Mouse (Mus musculus) adrenal gland, adult 8-10 months (tissue): Measurements from ENCODE around the gene N4bp2l1. TPM values are rescaled to one million over a fixed set of nuclear protein-coding genes. Genes with fewer than 3 reads are reported as not detected.
"Not testable (repeated sequence)": the region's sequence is repeated elsewhere in the genome, so short reads cannot be mapped to it uniquely, and the experiment has no call there.

Source experiments
- DNase-seq: peaks from one replicate; pipeline ENCODE4 v3.0.0; 2022
- total RNA-seq, 4 experiments: library from RNA; stranded (reverse); gene quantifications; 2 replicates each; pipeline ENCODE4 v1.2.4; 2022

The N4bp2l1 gene
- total RNA-seq, result 10 to 100 TPM; 27.3 to 31.7 (median 29.4) TPM

DNA sequence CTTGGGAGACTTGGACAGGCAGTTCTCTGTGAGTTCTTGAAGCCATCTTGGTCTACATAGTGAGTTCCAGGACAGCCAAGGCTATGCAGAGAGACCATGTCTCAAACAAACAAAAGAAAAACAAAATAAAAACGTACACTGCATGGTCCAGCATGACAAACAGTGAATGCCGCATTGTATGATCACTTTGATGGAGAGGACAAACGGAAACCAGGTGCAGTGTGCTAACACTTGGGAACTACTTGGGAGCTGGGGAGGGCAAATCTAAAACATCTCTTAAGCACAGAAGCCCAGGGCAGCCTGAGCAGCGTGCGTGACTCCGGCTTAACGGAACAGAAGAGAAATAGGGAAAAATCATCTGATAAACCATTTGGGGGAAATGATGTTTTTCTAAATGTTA is at the start of gene N4bp2l1:
Gene N4bp2l1, minus strand, starts transcription at position 101 of the 400 bp plus-strand sequence.
- no peak for DNase-seq

GRCm38 (mm10) chr5:150644926-150645325 is 47.9 kb upstream of the N4bp2l1 start:
- no peak for DNase-seq

- DNase-seq, result not testable (repeated sequence)
Measured at GRCm38 (mm10) chr5:150643390-150643789, 46.4 kb upstream of the N4bp2l1 start.

DNA sequence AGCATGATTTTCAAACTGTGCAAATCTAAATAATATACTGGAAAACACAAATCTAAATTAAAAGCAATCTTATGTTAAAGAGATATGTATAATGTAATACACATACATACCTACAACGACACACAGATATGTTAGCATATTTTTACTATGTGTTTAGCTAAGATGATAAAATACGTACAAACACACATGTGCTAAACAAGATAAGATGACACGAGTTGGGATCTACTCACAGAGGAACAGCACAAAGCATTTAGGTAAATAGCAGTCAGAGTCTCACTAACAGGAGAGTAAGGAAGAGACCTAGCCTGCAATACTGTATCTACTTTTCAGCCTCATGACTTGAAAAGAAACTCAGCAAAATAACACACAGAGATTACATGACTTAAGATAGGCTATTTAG is 44.5 kb upstream of the N4bp2l1 start:
- no peak for DNase-seq

DNA sequence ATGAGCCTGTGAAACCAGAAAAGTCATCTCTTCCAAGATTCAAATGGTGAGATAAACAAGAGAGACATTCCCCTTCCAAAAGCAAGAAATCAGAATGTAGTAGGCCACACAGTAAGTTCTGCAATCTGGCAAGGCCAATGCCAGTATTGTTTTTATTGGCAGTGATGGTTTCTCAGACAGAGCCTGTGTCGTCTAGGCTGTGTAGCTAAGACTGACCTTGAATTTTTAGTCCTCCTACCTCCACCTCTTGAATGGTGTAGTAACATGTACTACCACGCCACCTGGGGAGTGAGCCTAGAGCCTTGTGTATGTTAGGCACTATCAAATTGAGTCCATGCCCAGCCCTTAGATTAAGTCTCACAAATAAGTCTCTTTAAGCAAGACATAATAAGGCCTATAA is 32.7 kb upstream of the N4bp2l1 start:
- DNase-seq, result no peak

- no peak for DNase-seq
Measured at GRCm38 (mm10) chr5:150629272-150629671, 32.3 kb upstream of the N4bp2l1 start.

- DNase-seq, result no peak
Measured at GRCm38 (mm10) chr5:150625528-150625927, 28.5 kb upstream of the N4bp2l1 start.

GRCm38 (mm10) chr5:150622792-150623191 is 25.8 kb upstream of the N4bp2l1 start:
- DNase-seq, result no peak

DNA sequence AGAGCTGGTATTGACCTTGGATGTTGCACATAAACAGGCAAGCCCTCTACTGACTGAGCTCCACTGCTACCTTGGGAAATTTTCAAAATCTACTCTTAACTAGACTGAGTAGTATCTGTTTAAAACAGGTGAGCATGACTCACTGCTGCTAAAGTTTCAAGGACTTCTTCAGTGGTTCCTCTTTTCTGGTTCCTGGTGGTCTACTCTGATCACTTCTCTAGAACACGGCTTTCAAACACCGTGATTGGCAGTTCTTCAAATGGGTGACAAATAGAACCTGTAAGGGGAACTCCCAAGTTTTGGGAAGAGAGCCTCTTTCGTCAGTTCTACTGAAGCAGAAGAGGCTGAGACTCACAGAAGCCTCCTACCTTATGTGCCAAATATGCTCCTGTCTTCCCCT is 24.6 kb upstream of the N4bp2l1 start:
- DNase-seq, result no peak

DNA sequence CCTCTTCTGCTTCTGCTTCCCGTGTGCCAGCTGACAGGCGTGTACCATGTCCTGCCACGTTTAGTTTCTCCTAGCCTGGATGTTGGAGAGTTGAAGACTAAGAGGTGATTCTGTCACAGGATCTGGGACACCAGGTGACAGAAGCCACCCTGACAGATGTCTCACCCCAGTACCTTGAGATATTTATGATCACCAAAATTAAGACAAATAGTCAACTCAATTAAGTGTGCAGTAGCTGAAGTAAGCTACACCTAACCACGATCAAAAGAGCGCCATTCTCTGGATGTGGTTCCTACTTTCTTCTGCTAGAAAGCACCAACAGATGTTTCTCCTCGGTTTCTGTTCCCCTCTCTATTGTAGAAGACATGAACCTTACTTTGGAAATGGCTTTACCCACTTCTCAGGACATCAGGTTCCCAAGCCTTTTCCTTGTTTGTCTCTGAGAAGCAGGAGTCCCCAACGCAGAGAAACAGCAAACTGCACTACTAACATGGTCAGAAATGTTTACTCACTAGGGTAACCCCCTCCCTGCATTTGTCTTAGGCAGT is 23.7 kb upstream of the N4bp2l1 start:
- DNase-seq, result no peak

DNA sequence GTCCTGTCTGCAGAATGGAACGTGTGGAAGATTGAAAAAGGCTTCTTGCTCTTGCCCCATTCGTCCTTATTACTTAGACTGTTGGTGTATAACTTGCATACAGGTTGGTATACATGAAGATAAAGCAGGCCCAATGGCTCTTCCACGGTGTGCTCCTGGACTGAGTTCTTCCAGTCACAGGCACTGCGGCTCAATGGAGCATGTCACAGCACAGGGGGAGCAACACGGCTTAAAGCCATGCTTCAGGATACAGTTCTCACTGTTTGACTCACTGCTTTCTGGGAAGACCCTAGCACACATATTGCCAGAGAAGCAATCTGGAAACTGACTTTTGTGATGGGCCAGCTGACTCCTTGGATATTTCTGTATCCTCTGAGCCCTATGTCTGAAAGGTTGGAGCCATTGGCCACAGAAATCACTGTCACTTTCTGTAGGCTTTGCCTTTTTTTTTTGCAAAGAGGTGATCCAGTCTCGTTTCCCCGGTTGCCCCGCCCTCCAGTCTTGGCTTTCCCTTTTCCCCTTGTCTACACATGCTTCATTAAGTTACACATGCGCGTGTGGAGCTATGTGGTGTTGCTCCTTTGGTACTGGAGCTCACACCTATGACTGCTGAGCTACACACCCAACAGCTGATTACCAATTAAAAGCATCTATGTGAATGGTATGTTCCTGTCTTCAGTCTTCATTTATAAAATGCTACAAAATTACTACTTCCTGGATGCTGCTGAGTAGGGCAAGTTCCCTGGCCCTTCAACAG is 21.8 kb upstream of the N4bp2l1 start:
- DNase-seq, result no peak

DNA sequence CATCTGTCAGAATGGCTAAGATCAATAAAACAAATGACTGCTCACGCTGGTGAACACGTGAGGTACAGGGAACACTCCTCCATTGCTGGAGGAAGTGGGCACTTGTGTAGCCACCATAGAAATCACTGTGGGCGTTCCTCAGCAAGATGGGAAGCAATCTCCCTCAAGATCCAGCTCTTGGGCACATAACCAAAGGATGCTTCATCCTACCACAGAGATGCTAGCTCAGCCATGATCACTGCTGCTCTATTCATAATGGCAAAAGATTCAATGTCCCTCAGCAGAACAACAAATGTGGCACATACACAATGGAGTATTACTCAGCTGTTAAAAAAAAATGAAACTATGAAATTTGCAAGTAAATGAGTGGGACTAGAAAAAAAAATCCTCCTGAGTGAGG is 19.7 kb upstream of the N4bp2l1 start:
- no peak for DNase-seq

DNA sequence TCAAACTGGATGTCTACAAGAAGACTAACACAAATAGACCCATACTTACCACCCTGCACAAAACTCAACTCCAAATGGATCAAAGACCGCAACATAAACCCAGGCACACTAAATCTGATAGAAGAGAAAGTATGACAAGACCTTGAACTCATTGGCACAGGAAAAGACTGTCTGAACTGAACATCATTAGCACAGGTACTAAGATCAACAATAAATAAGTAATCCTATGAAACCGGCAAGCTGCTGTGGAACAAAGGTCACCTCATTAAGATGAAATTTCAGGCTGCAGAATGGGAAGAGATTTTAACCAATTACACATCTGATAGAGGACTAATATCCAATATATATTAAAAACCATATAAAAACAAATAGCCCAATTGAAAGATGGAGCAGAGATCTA is 19.2 kb upstream of the N4bp2l1 start:
- DNase-seq, result no peak

- DNase-seq, result no peak
Measured at GRCm38 (mm10) chr5:150614054-150614453, 17.1 kb upstream of the N4bp2l1 start.

DNA sequence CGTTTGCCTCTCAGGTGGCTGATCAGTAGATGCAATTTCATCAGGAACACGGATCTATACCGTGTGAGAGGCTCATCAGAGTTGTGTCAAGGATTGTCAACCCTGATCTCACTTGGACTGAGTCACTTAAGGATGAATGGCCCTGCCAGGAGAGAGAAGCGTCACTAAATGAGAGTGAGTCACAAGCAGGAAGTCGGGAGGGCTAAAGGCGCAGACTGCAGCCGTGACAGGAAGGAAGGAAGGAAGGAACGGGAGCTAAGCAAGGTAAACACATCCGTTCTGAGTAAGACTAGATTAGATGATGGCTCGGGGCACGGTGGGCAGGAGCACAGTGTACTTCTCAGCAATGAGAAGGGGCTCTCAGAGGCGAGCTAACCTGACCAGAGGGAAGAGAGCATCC is 14.7 kb upstream of the N4bp2l1 start:
- DNase-seq, result peak; percentile 49

DNA sequence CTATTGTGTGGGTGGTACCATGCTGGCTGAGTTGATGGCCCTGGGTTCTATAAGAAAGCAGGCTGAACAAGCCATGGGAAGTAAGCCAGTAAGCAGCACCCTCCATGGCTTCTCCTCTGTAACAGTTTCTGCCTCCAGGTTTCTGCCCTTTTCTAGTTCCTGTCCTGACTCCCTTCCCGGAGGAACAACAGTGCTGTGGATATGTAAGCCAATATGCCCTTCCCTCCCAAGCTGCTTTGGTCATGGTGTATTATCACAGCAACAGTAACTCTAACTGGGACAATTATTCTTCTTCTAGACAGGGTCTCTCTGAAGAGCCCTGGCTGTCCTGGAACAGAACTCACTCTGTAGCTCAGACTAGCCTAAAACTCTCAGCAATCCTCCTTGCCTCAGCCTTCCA is 14.1 kb upstream of the N4bp2l1 start:
- DNase-seq, result no peak

GRCm38 (mm10) chr5:150607631-150608030 is 10.6 kb upstream of the N4bp2l1 start:
- no peak for DNase-seq

- DNase-seq, result no peak
Measured at GRCm38 (mm10) chr5:150606131-150606530, 9.1 kb upstream of the N4bp2l1 start.

DNA sequence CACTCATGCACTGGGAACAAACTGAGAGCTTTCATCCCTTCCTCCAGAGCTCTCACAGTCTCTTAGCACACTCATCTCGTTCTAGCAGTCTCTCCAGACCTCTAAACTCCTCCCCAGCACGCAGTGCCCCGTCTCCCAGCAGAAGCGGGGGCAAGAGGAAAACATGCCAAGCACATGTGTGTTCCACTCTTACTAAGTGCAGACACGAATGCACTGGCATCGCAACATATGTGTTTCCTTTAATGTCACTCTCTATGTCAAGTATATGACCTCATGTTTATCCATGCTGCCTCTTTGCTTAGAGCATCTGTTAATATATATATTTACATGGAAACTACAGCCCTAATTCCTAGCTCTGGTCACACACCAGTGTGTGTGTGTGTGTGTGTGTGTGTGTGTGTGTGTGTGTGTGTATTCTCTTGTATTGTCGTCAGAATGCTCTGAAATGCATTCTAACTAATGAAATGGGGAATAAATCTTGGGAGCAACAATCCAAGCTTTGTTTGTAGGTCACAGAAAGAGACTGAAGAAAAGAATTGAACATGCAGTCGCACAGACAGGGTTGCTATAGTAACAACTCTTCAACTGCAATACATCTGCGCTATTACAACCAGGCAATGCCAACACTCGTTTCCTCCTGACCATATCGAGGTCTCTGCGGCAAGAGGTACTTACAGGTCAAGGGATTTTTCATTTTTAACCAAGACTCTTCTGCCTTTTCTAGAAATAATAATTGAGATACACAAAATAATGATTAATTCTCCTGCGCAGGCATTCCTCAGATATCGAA is 4.6 kb upstream of the N4bp2l1 start:
- no peak for DNase-seq

- DNase-seq, result peak; percentile 63
Measured at GRCm38 (mm10) chr5:150600554-150601440, 3.8 kb upstream of the N4bp2l1 start.

DNA sequence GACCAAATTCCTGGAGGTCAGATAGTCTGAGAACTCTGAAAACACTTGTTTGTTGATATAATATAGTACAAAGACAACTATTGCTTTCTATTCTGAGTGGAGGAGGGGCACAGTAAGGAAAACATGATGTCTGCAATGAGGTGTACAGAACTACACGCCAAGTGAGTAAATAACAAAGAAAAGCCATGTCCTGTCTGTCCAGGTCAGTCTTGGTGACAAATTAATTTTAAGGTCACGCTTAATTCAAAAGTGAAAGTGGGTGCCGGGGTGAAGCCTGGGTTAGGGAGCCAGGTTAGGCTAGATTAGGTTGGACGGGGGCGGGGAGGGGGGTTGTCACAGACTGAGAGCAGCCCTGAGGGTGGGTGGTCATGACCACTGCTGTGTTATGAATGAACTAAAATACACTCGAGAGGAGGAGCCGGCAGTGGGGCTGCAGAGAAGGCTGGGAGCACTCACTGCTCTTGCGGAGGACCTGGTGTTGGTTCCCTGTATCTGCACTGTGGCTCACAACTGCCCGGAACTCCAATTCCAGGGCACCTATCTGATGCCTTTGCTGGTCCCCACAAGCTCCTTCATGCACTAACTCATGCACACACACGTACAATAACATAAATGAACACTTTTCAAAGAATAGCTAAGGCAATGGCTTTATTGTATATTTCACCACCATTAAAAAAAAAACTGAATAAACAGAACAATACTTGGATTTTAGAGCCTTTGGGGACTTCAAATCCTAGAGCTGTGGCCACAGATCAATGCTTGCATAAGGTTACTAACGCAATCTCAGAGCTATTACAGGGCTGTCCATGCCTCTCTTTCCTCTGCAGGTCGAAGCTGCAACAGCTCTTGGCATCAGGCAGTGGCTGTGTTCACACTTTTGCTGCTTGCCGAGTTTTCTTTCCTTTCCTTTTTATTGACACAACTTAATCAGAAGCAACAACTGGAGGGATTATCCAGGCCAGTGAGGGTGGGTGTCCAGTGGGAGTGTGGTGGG is 2.6 kb upstream of the N4bp2l1 start:
- DNase-seq, result no peak
